Mouse (Mus musculus) neural tube, postnatal 0 days (tissue): Measurements from ENCODE around the gene Zfp697. TPM values are rescaled to one million over a fixed set of nuclear protein-coding genes. Genes with fewer than 3 reads are reported as not detected.

Source experiments
- polyA plus RNA-seq: library from polyadenylated mRNA; unstranded; fragments of >200 nt; fragmentation: Nextera tagmentation; extraction: Ambion mirVana; gene quantifications from 2 replicates; pipeline ENCODE4 v1.2.1, GENCODE M21; 2015

The Zfp697 gene
- polyA plus RNA-seq: 17.8 and 19.0 TPM in 2 replicates

DNA sequence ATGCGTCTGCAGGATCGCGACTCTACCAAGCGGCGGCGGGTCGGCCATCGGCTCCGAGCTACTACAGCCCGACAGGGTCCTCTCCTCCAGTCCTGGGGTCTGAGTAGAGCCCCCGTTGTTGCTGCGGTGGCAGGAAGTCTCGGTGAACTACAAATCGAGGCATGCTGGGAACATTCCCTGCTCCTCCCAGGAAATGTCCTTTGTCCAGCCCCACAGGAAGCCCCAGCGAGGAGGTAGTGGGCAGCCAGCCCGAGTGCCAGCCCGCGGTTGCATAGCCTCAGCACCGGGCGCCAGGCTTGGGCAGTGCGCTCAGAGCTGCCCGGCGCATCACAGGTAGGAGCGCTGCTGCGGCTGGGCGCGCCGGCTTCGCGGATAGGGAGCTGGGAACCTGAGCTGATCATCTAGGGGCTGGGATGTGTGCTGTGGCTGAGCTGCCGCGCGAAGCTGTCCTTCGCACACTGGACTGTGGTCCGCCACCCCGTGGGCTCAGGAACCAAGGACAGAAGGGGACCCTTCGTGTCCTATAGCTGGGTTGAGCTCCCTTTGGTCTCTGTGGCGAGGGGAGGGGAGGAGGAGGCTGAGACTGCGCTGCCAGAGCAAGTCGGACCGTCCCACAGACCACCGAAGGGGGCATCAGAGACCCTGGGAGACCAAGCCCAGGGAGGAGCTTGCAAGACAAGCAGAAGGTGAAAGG is at the start of gene Zfp697:
Zfp697 (plus strand) TSS at position 216 of the 694 bp plus-strand sequence.

GRCm38 (mm10) chr3:98339706-98340109 is 42.6 kb upstream of the Zfp697 start, which contains the start of gene Phgdh:
TSS of gene Phgdh (minus strand) at chr3:98339990.

GRCm38 (mm10) chr3:98457026-98457425 is 74.8 kb downstream of the Zfp697 start, which contains the start of gene Gm4450:
TSS of gene Gm4450 (minus strand) at chr3:98457126.

DNA sequence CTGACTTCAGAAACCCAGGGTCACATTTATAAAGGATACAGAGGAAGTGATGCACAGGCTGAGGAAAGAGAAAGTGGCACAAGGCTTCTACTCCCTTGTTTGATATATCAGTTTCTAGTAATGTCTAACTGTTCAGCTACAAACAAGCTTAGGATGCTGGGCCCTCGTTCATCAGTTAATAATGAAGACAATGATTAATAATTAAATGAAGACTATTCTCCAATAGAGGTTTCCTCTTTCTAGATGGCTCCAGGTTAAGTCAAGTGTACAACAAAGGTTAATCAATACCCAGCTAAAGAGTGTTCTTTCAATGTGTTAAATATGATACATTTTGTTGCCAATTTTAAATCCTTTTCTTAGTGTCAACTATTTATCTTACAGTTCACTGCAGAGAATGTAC is 128.2 kb downstream of the Zfp697 start, which contains the start of gene Hsd3b4:
Hsd3b4 (minus strand) TSS at position 101 of the 400 bp plus-strand sequence.

DNA sequence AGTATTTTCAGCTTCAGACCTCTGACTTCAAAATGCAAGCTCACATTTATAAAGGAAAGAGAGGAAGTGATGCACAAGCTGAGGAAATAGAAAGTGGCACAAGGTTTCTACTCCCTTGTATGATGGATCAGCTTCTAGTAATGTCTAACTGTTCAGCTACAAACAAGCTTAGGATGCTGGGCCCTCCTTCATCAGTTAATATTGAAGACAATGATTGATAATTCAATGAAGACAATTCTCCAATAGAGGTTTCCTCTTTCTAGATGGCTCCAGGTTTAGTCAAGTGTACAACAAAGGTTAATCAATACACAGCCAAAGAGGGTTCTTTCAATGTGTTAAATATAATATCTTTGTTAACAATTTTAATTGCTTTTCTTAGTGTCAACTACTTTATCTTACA is 206.4 kb downstream of the Zfp697 start, which contains the start of gene Gm10681:
Gm10681 (minus strand) TSS at position 101 of the 400 bp plus-strand sequence.

GRCm38 (mm10) chr3:98630152-98630551 is 247.9 kb downstream of the Zfp697 start, which contains the start of gene Hsd3b5:
TSS of gene Hsd3b5 (minus strand) at chr3:98630252.

GRCm38 (mm10) chr3:98724376-98724775 is 342.1 kb downstream of the Zfp697 start, which contains the start of gene Hsd3b2:
TSS of gene Hsd3b2 (minus strand) at chr3:98724543.

Other genes with a start within 250 kb of the Zfp697 start
- gene Adam30, start 221.8 kb upstream of the Zfp697 start, polyA plus RNA-seq: not detected in 2 replicates
- gene Reg4, start 160.3 kb upstream of the Zfp697 start, polyA plus RNA-seq: not detected in 2 replicates
- 33.8 and 37.1 TPM in 2 replicates for gene Hmgcs2, start 102.0 kb upstream of the Zfp697 start, polyA plus RNA-seq
- 246 and 274 TPM in 2 replicates for gene Phgdh, start 42.5 kb upstream of the Zfp697 start, polyA plus RNA-seq
- gene Gm4450, start 74.7 kb downstream of the Zfp697 start, polyA plus RNA-seq: not detected in 2 replicates
- not detected in 2 replicates for gene Hsd3b4, start 128.1 kb downstream of the Zfp697 start, polyA plus RNA-seq
- not detected in 2 replicates for gene Gm10681, start 206.3 kb downstream of the Zfp697 start, polyA plus RNA-seq
- not detected in 2 replicates for gene Hsd3b5, start 247.8 kb downstream of the Zfp697 start, polyA plus RNA-seq